Mouse (Mus musculus): Measurements from ENCODE around the gene Zfp524. TPM values are rescaled to one million over a fixed set of nuclear protein-coding genes. Genes with fewer than 3 reads are reported as not detected.
A peak's percentile ranks its signal among the peaks of the same experiment; 100 is the strongest.
"Not testable (repeated sequence)": the region's sequence is repeated elsewhere in the genome, so short reads cannot be mapped to it uniquely, and the experiment has no call there.

The Zfp524 gene
- polyA plus RNA-seq, 1 experiment from 2014 or later: 10.7 TPM

- H3K36me3 ChIP-seq: peaks cover 31% of the 10 kb centered on the region
- no peak overlapping the region for H3K4me3 ChIP-seq
- H3K9me3 ChIP-seq: no peaks in the 10 kb centered on the region
- no peak for ATAC-seq (ENCODE audit: extremely low read depth, insufficient number of reproducible peaks, low FRiP score, low TSS enrichment)
- WGBS: 85% methylated on average over 16 of the region's 16 CpGs
- H3K4me1 ChIP-seq: peaks cover 35% of the 10 kb centered on the region
- H3K27me3 ChIP-seq (replicated peaks): no peaks in the 10 kb centered on the region
- no peak overlapping the region for H3K9ac ChIP-seq
- no peak overlapping the region for H3K4me2 ChIP-seq
- H3K27ac ChIP-seq (replicated peaks): no peak overlapping the region
These were observed 3.1 kb downstream of the Zfp524 start for GRCm38 (mm10) chr7:5017352-5017751.

- no peaks in the 10 kb centered on the region for H3K27me3 ChIP-seq (replicated peaks)
- no peak overlapping the region for H3K4me2 ChIP-seq
- H3K36me3 ChIP-seq: peaks cover 31% of the 10 kb centered on the region
- H3K9me3 ChIP-seq: no peaks in the 10 kb centered on the region
- H3K4me3 ChIP-seq: no peak overlapping the region
- no peak overlapping the region for H3K27ac ChIP-seq (replicated peaks)
- peaks cover 37% of the 10 kb centered on the region for H3K4me1 ChIP-seq
- no peak overlapping the region for H3K9ac ChIP-seq
- 94% methylated on average over 21 of the region's 21 CpGs for WGBS
- no peak for ATAC-seq (ENCODE audit: extremely low read depth, insufficient number of reproducible peaks, low FRiP score, low TSS enrichment)
These were observed 3.7 kb downstream of the Zfp524 start for GRCm38 (mm10) chr7:5017931-5018330.

GRCm38 (mm10) chr7:5019576-5019975 is 5.4 kb downstream of the Zfp524 start:
- Histone ChIP-seq H3K4me3 (peak overlapping the region; percentile 77), H3K4me2 (peak overlapping the region; percentile 91), H3K9ac (peak overlapping the region; percentile 75), H3K36me3 (peaks cover 46% of the 10 kb centered on the region), H3K4me1 (peaks cover 39% of the 10 kb centered on the region), H3K27ac (replicated peaks) (peak overlapping the region; percentile 95)
- not testable (repeated sequence) for H3K27me3 ChIP-seq (replicated peaks); ATAC-seq (ENCODE audit: extremely low read depth, insufficient number of reproducible peaks, low FRiP score, low TSS enrichment); H3K9me3 ChIP-seq
- WGBS: 28% methylated on average over 8 of the region's 8 CpGs

- Histone ChIP-seq H3K4me3 (peak within 1 kb of the TSS; percentile 77), H3K4me1 (peaks cover 39% of the 10 kb centered on the region), H3K9ac (peak within 1 kb of the TSS; percentile 96), H3K27ac (replicated peaks) (peak within 1 kb of the TSS; percentile 95), H3K9me3 (no peaks in the 10 kb centered on the region), H3K27me3 (replicated peaks) (no peaks in the 10 kb centered on the region), H3K4me2 (peak within 1 kb of the TSS; percentile 91), H3K36me3 (peaks cover 52% of the 10 kb centered on the region)
- under 1% methylated on average over 44 of the region's 49 CpGs for WGBS
- ATAC-seq (ENCODE audit: extremely low read depth, insufficient number of reproducible peaks, low FRiP score, low TSS enrichment): peak; percentile 85
These were observed 5.9 kb downstream of the Zfp524 start, which contains the start of the genes Zfp865 and Ccdc106 for GRCm38 (mm10) chr7:5020000-5020681. Zfp865 (plus strand) TSS chr7:5020376. Ccdc106 (plus strand) TSS chr7:5020553.

- under 1% methylated on average over 10 of the region's 15 CpGs for WGBS
- peak; percentile 3 for ATAC-seq (ENCODE audit: extremely low read depth, insufficient number of reproducible peaks, low FRiP score, low TSS enrichment)
- H3K4me3 ChIP-seq: peak overlapping the region; percentile 77
- H3K9me3 ChIP-seq: no peaks in the 10 kb centered on the region
- peak overlapping the region; percentile 95 for H3K27ac ChIP-seq (replicated peaks)
- H3K9ac ChIP-seq: peak overlapping the region; percentile 96
- H3K4me2 ChIP-seq: peak overlapping the region; percentile 91
- no peaks in the 10 kb centered on the region for H3K27me3 ChIP-seq (replicated peaks)
- H3K36me3 ChIP-seq: peaks cover 57% of the 10 kb centered on the region
- peaks cover 39% of the 10 kb centered on the region for H3K4me1 ChIP-seq
These were observed 6.5 kb downstream of the Zfp524 start for GRCm38 (mm10) chr7:5020685-5021084.

- peaks cover 35% of the 10 kb centered on the region for H3K4me1 ChIP-seq
- ATAC-seq (ENCODE audit: extremely low read depth, insufficient number of reproducible peaks, low FRiP score, low TSS enrichment): no peak
- peak overlapping the region; percentile 96 for H3K9ac ChIP-seq
- WGBS: 54% methylated on average over 5 of the region's 5 CpGs
- H3K27ac ChIP-seq (replicated peaks): peak overlapping the region; percentile 95
- H3K36me3 ChIP-seq: peaks cover 62% of the 10 kb centered on the region
- no peaks in the 10 kb centered on the region for H3K9me3 ChIP-seq
- peak overlapping the region; percentile 91 for H3K4me2 ChIP-seq
- H3K4me3 ChIP-seq: peak overlapping the region; percentile 77
- no peaks in the 10 kb centered on the region for H3K27me3 ChIP-seq (replicated peaks)
These were observed 7.0 kb downstream of the Zfp524 start for GRCm38 (mm10) chr7:5021197-5021596.

- 89% methylated on average over 22 of the region's 22 CpGs for WGBS
- Histone ChIP-seq H3K27ac (replicated peaks) (no peak overlapping the region), H3K9me3 (peaks cover 40% of the 10 kb centered on the region), H3K4me1 (no peaks in the 10 kb centered on the region), H3K9ac (no peak overlapping the region), H3K4me2 (no peak overlapping the region), H3K27me3 (replicated peaks) (no peaks in the 10 kb centered on the region), H3K4me3 (no peak overlapping the region), H3K36me3 (peaks cover 97% of the 10 kb centered on the region)
- no peak for ATAC-seq (ENCODE audit: extremely low read depth, insufficient number of reproducible peaks, low FRiP score, low TSS enrichment)
These were observed 15.3 kb downstream of the Zfp524 start for GRCm38 (mm10) chr7:5029543-5029942.

GRCm38 (mm10) chr7:5029946-5030345 is 15.7 kb downstream of the Zfp524 start:
- Histone ChIP-seq H3K4me3 (no peak overlapping the region), H3K9ac (no peak overlapping the region), H3K4me1 (no peaks in the 10 kb centered on the region), H3K36me3 (peaks cover 97% of the 10 kb centered on the region), H3K9me3 (peaks cover 40% of the 10 kb centered on the region), H3K4me2 (no peak overlapping the region), H3K27me3 (replicated peaks) (no peaks in the 10 kb centered on the region), H3K27ac (replicated peaks) (no peak overlapping the region)
- 87% methylated on average over 21 of the region's 21 CpGs for WGBS
- ATAC-seq (ENCODE audit: extremely low read depth, insufficient number of reproducible peaks, low FRiP score, low TSS enrichment): no peak

GRCm38 (mm10) chr7:5030554-5031275 is 16.5 kb downstream of the Zfp524 start:
- 0 out of 2 replicates have a peak overlapping the region, but pooled peaks have one; percentile 1 for H3K4me3 ChIP-seq
- no peak overlapping the region for H3K4me2 ChIP-seq
- H3K27ac ChIP-seq (replicated peaks): no peak overlapping the region
- H3K9me3 ChIP-seq: peaks cover 40% of the 10 kb centered on the region
- H3K27me3 ChIP-seq (replicated peaks): no peaks in the 10 kb centered on the region
- H3K9ac ChIP-seq: no peak overlapping the region
- peaks cover 98% of the 10 kb centered on the region for H3K36me3 ChIP-seq
- 81% methylated on average over 63 of the region's 63 CpGs for WGBS
- ATAC-seq (ENCODE audit: extremely low read depth, insufficient number of reproducible peaks, low FRiP score, low TSS enrichment): 0 out of 2 replicates have a peak, but pooled peaks have one; percentile 20
- H3K4me1 ChIP-seq: no peaks in the 10 kb centered on the region

- Histone ChIP-seq H3K4me3 (no peak overlapping the region), H3K9ac (no peak overlapping the region), H3K27me3 (replicated peaks) (no peaks in the 10 kb centered on the region), H3K36me3 (peaks cover 98% of the 10 kb centered on the region), H3K4me2 (no peak overlapping the region), H3K9me3 (peaks cover 40% of the 10 kb centered on the region), H3K4me1 (no peaks in the 10 kb centered on the region), H3K27ac (replicated peaks) (no peak overlapping the region)
- 80% methylated on average over 46 of the region's 46 CpGs for WGBS
- no peak for ATAC-seq (ENCODE audit: extremely low read depth, insufficient number of reproducible peaks, low FRiP score, low TSS enrichment)
These were observed 17.3 kb downstream of the Zfp524 start for GRCm38 (mm10) chr7:5031496-5031895.

- 74% methylated on average over 3 of the region's 3 CpGs for WGBS
- Histone ChIP-seq H3K9ac (no peak within 1 kb of the TSS), H3K27ac (replicated peaks) (no peak within 1 kb of the TSS), H3K27me3 (replicated peaks) (no peaks in the 10 kb centered on the region), H3K4me2 (no peak within 1 kb of the TSS), H3K9me3 (peaks cover 38% of the 10 kb centered on the region), H3K4me1 (peaks cover 9% of the 10 kb centered on the region), H3K36me3 (peaks cover 80% of the 10 kb centered on the region), H3K4me3 (no peak within 1 kb of the TSS)
- no peak for ATAC-seq (ENCODE audit: extremely low read depth, insufficient number of reproducible peaks, low FRiP score, low TSS enrichment)
These were observed 19.6 kb downstream of the Zfp524 start, which contains the start of gene 4632433K11Rik for GRCm38 (mm10) chr7:5033818-5034217. 4632433K11Rik (plus strand) TSS chr7:5034118.

Measured in heart, embryonic 13.5 days (tissue).